Mouse (Mus musculus): ENCODE data around the gene Il18.

Il18 gene

DNA sequence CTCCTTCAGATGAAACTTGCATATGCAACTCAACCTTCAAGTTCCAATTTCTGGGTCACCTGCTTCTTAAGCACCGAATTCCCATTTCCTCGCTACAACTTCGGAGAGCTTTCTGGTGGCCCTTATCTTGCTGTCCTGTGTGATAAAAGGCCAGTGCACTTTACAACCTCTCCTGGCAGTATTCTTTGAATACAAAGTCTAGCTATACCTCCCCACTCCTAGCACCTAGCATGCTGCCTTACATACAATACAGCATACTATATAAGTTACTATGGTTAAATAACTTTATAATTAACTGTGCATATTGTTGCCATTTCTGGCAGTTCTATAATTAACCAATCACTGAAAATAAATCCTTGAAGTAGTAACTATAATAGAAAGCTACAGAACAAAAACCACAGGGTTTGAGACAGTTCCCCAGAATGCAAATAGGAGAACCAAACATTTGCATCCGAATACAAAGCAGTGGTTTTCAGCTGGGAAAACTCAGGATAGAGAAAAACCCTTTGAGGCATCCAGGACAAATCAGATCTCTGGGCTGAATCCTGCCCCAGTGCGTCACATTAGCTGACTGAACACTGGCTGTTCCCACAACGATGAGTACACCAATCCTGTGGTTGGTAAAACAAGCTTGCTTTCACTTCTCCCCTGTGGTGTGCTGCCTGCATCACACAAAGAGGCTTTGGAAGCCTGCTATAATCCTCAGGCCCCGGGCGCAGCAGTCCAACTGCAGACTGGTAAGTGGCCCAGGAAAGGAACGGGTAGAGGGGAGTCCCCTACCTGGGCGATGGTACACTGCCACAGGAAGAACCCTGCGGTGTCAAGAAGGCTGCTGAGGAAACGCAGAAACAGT, at the start of gene Il18:
Gene Il18, plus strand, starts transcription at position 587 of the 853 bp plus-strand sequence.
- peak; percentile 75 to 81 for DNase-seq

DNA sequence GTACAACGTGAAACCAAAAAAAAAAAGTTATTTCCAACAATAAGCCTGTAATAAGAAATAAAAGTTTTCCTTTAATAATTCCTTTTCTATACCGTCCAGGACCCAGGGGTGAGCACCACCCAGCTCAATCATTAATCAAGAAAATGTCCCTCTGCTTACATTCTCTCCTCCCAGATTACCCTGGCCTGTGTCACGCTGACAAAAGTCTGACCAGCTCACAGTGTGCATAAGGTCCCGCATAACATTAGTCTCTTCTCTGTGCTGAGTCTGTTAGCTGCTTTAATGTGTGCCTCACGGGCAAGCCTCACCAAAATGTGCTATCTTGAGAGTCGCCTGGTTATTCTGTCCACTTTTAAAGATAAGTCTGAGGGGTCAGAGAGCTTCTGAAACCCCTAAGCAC, 49.2 kb upstream of the Il18 start:
- no peak for DNase-seq

DNA sequence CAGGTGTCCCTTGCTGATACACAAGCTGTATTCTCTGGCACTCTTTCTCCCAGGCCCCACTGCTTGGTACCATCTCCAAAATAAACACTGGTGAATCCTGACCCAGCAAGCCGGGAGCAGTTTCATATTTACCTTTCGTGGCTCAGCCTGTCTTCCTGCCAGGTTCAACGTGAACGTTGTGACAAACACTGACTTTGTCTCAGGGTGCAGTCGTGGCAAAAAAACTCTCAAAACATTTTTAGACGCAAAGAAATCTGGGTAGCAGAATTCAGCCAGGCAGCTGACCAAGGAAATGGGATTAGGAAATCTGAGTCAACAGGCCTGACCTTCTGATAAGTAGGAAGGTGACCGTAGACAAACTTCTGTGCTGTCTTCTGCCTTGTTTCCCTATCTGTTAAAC, 47.1 kb upstream of the Il18 start:
- no peak for DNase-seq

DNA sequence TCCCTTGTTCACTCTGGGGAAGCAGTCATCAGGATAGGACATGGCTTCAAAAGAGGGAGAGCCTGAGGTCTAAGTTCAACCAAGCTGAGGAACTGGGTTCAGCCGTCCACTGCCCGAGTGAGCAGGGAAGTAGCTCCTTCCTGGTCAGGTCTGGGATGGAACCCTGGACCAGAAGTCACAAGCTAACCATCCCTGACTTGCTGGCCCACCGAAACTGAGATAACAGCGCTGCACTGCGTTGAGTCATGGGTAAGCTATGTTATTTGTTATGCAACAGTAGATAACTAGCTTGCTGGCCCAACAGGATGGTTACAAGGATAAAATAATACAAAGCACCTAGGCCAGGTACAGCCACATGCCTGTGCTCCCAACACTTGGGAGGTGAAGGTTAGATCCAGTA, 39.2 kb upstream of the Il18 start:
- DNase-seq = no peak

DNA sequence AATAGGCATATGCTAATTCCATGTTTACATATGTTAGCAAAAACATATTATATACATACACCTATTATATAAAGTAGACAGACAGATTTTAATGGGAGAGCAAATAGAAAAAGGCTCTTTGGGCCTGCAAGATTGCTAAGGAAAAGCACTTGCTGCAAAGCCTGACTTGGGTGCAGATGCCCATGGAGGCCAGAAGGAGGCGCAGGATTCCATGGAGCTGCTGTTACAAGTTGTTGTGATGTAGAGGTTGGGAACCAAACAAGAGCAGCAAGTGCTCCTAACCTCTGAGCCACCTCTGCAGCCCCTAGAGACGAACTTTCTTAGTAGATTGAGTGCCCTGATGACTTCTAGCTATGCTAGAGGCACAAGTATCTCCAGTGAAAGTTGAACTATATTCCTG, 35.8 kb upstream of the Il18 start:
- DNase-seq = peak; percentile 18 to 30

DNA sequence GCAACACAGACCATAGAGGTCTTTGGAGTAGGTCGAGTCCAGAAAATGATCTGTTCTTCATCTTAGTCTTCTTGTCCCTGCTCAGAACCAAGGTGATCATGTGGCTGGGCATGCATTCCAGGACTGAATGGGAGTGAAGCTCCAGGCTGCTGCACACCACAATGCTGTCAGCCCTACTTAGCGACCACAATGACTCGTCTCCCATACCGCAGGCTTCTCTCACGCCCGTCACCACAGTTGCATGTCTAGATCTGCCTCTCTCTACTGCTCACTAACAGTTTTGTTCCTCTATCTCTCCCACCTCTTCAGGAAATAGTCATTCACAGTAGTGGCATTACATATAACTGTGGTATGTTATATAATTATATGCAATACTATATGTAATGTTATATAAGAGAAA, 33.9 kb upstream of the Il18 start:
- DNase-seq = no peak

DNA sequence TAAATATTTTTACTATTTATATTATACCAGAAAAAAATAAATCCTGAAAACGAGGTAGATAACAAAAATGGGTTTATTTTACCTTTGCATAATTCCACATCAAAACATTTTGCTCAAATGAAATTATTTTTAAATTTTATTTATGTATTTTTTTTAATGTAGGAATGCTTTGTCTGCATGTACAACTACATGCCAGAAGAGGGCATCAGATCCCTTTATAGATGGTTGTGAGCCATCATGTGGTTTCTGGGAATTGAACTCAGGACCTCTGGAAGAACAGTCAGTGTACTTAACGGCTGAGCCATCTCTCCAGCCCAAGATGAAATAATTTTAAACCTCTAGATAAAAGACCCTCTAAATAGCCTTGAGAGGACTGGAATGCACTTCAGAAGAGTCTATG, 33.1 kb upstream of the Il18 start:
- peak in 1 of 2 experiments; percentile 18 for DNase-seq

DNA sequence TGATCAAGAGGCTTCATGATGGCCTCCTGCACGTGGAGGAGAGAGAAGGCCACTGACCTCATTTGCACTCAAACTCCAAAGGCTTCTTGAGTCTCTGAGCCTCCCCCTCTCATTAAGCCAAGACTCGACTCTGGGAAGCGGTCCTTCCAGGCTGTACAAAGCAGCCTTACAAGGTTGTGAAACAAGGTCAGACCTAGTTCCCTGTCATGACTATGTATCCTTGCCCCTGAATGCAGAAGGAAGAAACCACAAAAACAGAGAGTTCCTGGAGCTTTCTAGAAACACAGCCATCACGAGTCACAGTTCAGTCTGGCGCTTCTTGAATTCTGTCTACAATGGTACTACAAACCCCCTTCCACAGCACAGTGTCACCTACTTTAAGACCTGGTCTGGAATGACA, 32.1 kb upstream of the Il18 start:
- DNase-seq = no peak

DNA sequence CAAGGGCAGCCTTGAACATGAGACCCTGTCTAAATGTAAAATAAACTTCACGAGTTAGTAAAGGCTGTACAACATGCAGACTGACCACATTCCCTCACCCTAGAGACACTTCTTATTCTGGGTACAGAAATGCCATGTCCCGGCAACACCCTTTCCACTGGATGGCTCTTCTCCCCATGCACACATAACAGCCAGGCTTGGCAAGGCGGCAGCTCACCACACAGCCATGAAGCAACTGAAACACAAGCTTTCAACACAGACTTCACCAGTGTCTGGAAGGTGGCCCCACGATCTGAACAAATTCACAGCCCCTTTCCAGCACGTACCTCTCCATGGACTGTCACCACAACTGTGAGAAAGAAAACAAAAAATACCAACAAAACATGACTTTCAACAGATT, 29.7 kb upstream of the Il18 start:
- no peak for DNase-seq

DNA sequence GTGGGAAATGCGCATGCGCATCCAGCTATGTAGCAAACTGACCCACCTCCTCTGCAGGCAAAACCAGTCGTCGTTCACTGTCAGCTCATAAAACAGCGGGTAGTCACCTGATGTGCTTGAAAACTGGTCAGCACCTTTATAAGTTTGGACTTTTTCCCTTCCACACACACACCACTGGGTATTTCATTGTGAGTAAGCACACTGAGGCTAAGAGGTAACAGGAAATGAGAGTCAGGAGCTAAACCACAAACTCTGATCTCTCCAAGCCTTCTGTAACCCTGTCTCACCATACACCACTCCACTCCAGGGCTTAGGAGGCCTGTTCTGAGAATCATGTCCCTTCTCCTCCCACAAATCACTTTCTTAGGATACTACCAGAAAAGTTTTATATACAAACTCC, 29.0 kb upstream of the Il18 start:
- no peak for DNase-seq

DNA sequence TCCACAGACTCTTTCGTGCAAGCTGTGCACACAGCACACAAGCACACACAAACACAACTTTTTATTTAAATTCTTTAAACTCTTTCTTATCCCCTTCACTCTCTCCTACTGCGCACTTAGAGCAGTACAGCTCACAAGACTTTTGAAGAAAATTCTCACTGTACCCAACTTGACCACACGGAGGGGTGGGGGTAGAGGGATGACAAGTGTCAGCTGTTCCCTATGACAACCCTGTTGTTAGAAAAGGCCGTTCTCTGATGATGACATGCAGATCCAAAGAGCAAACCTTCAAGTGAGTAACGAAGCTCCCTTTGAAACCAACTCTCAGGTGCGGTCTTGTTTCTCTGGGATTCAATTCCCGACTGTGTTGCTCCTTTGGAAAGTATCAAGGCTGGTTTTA, 26.8 kb upstream of the Il18 start:
- DNase-seq = peak; percentile 54 to 62

DNA sequence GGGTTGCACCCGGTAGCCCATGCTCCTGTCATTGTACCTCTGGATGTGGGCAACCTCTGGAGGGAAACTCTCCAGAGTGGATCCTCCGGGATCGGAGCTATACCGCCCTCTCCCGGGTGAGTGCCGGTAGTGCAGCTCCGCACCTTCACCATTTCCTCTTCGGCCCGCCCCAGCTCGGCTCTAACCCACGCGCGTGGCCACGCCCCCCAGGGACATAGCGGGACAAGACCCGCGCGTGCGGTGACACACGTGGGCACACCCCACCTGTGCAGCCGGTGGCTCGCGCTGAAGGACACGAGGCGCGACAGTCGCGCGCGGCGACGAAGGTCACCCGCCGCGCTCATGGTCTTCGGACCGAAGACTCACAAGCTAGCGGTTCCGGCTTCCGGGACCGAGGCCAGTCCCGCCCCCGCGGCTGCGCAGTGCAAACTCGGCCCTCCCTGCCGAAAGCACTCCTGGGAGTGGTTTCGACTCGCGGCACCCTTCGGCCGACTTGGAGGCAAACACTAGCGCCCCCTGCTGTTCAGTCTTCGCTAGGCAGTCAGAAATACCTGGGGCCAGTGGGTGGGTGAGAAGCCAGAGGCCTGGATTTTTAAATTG, 26.2 kb upstream of the Il18 start, which contains the start of gene Pts:
Gene Pts, minus strand, starts transcription at position 432 of the 600 bp plus-strand sequence.
- DNase-seq = peak; percentile 97 to 98

DNA sequence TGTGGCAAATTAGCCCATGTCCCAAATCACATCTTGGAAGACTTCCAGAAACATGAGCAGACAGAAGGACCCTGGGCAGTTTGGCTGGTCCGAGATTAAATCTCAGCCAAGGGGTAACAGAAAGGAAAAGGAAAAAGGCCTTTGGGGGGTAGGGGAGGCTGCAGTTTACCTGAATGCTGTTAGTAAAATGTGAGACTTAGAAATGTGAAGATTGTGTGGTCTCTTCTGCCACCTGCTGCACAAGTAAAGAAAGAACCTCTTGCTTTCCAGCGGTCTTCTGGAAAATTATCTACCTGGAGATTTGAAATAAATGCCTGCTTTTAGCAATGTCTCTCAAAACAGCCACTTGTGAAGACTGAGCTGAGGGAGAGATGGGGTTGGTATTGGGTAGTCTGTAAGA, 23.7 kb upstream of the Il18 start:
- DNase-seq = peak; percentile 26 to 38

DNA sequence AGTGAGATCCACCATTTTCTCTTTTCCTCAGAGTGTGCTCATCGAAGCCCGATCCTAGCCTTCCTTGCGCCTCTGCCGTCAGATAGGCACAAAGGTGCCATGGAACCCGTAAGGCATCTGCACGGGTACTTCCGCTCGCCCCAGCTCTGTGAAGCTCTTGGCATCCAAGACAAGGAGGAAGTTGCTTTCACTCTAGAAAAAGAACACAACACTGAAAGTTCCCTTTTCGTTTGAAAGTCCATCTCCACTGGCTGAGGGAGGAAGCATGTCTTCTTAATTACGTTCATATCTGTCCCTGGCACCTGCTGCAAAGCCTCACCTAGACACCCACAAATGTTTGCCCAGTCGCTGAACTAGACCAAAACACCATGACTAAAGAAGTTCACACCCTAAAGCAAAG, 21.3 kb upstream of the Il18 start:
- peak; percentile 65 to 67 for DNase-seq

DNA sequence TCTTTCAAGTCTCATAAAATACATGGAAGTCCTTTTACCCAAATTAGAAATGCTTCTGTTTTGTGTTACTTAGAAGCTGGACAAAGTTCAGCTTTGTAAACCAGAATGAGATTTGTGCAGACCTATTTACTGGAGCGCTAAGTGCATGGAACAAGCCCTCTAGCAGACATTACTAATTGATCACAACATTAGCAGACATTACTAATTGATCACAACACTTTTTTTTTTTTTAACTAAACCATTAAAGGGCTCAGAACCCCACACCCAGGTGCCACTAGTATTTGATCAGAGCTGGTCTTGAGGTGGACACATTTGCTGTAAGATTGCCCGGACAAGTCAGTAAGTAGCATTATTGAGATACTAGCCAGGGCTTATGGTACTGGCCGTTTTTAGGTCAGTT, 20.8 kb upstream of the Il18 start:
- peak; percentile 19 to 28 for DNase-seq

DNA sequence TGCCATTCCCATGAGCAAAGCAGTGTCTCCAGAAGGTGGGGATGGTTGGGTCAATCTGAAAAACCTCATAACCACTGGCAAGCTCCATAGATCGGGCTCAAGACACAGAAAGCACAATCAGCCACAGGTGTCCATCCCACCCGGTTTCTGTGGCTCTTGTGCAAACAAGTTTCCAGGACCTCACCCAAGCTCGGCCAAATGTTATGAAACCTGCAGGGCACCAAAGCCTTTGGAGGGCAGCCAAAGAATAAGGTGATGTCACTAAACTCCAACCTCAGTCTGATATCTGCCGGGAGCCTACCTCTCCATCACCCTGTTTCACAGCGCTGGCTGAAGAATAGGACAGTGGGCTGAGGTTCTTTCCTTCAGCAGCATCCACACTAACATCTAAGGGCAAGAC, 18.7 kb upstream of the Il18 start:
- no peak for DNase-seq

DNA sequence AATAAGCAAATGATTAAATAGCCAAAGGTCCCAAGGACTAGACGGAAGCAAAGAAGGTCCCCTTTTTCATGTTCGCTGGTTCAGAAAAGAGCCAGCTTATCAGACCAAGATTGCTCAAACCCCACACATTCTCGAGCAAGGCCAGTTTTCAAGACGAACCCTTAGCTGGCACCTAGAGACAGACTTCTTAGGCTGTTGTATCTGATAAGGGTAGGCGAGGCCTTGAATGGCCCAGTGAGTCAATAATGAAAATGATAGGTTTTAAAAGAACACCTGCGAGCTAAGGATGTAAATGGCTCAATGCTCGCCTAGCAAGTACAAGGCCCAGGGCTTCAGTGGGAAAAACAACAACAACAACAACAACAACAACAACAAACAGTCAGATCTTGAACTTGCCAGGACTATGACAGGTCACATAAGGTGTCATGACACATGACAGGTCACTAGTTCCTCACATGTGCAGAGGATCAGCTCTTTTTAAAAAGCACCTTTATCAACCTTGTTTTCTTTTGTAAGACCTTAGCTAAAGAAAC, 18.0 kb upstream of the Il18 start:
- DNase-seq = no peak

DNA sequence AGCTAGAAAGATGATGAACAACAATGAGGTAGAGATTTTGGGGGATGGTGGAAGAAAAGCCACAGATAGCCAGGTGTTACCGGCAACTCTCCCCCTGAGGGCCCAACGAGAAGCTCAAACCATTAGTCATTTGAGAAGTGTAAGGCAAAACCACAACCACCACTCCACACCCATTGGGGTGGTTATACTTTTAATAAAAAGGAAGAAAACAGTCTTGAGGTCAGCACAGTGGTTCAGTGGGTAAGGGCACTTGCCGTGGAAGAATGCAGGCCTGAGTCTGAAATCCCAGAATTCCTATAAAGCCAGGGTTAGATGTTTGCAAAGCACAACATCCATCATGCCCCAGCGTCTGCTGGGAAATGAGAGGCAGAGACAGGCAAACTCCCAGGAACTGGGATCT, 17.3 kb upstream of the Il18 start:
- peak in 1 of 2 experiments; percentile 30 for DNase-seq

DNA sequence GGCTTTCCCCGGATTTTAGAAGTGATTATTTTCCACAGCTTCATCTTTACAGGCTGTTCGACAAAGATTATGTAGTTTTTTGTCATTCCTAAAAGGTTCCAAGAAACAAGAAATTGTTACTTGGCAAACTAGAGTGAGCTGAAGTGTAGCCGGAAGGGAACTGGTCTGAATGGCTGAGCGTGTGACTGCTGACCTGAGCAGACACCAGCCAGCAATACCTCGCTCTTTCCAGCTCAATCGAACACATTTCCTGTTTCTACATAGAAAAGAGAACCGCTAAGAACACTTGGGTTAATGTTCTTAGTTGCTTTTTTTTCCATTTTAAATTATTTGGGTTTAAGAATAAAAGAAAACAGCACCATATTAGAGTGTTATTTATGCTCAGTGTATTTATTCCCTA, 14.5 kb upstream of the Il18 start:
- no peak for DNase-seq

DNA sequence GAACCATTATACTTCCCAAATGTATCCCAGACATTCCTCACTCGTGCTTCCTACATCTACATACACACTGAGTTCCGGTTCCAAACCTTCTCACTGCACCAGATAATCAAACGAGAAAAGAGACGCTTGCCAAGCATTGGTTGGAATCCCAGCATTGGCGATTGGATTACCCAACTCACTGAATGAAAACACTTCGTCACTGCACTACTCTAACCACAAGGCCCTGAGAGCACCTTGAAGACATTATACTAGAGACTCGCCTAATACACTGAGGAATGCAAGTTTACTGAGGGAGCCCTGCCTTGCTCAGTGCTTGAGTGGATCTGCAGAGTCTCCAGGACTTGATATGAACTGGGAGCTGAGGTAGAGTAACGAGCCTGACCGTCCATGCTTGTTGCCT, 12.2 kb upstream of the Il18 start:
- DNase-seq = no peak

DNA sequence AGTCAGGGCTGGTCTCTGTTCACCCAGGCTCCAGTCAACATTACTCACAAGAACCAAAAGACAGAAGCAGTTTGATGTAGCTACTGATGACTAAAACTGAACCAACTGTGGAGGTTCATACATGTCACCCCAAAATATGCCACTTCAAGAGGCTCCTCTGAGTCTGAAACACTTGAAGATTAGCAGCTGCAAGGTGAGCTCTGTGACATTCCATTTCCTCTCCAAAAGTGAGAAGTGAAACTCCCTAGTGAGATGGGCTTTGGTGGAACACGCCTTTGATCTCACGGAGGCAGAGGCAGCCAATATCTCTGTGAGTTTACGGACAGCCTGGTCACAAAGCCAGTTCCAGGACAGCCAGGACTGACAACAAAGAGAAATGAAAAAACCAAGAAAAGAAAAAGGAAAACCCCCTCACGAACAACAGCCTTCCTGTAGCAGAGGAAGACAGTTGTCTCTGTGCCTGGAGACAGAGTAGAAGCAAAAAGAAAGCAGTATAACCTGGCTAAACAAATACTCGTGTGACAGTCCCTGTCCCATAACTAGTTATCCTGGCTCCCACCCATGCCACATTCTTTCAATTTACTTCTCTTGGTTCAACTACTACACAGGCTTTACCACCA, 6.7 kb upstream of the Il18 start:
- DNase-seq = peak; percentile 68 to 74

DNA sequence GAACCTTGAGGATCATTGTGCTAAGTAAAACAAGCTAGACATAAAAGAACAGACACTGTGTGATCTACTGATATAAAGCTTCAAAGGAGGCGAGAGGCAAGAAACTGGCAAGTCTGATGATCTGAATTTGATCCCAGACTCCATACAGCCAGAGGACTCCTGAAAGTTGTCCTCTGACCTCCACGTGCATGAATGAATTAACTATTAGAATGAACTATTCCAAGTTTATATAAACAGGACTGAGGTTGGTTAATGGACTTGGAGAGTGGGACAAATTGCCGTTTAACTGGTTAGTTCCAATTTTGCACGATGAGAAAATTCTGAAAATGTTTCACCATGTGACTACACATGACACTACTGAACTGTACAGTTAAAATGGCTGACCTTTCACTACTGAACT, 5.7 kb upstream of the Il18 start:
- no peak for DNase-seq

DNA sequence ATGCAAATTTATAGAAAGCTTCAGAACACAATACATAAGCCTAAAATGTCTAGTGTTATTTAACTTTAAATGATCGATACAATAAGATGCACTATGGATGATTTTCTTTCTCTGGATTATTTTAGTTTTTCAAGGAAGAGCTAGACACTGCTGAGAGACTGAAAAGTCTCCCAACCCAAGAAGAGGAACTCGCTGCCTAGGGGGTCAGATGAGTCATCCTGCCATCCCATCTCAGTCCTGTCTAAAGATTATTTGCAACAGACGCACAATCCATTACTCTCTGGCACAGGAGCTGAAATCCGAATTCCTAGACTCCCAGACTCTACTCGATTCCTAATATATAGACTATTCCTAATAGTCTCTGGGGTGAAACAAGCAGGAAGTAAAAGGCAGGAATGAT, 2.4 kb upstream of the Il18 start:
- no peak for DNase-seq

DNA sequence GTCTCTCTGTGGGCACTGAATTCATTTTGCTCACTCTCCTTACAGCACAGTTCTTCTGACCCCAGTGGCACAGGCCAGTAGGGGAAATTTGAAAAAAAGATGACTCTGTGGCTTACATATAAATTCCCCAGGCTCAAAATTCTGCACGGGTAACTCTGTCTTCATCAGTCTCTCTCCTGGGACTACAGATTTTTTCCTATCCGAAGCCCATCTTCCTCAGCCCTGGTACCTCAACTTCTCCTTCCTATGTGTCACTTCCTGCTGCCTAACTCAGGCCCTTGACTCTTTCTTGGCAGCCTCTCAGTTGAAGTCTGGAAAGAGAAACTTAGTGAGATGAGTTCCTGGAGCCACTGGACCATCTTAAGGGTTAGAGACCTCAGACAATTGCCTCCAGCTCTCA, 1.1 kb upstream of the Il18 start:
- peak; percentile 31 to 34 for DNase-seq

Measured in B cell, adult 2 months (primary cell).